Mouse (Mus musculus) testis, adult 2 months (tissue): ENCODE measurements around the gene Fbxo31.

Experiments used
- CTCF ChIP-seq: fragments of 200-500 bp; IDR thresholded peaks from 2 replicates; pipeline ENCODE4 v1.5.1; 2012; ENCODE audit warnings: low read depth, mild to moderate bottlenecking, inconsistent platforms, low read length, moderate library complexity; ENCODE audit not compliant: control insufficient read depth, insufficient read depth, insufficient replicate concordance
- POLR2A ChIP-seq: fragments of 200-500 bp; IDR thresholded peaks from 2 replicates; pipeline ENCODE4 v1.6.1; 2012; ENCODE audit warnings: low read depth, mild to moderate bottlenecking, inconsistent platforms, low read length, moderate library complexity; ENCODE audit not compliant: control insufficient read depth

GRCm38 (mm10) chr8:121584730-121585129 lies 6.1 kb upstream of the Fbxo31 start:
- TF ChIP-seq CTCF = no peak
- no peak for TF ChIP-seq POLR2A
